Mouse (Mus musculus): ENCODE measurements around the gene Kifc3. TPM values are rescaled to one million over a fixed set of nuclear protein-coding genes. Genes with fewer than 3 reads are reported as not detected.
A peak's percentile ranks its signal among the peaks of the same experiment; 100 is the strongest.

Gene Kifc3
- total and polyA plus RNA-seq, 3 experiments: 10.6 to 19.1 TPM; not detected in 1

- TF ChIP-seq USF1 (IDR thresholded peaks at IDR 0.05; ENCODE audit: low read depth, low read length): no peak
- TF ChIP-seq RCOR1 (IDR thresholded peaks at IDR 0.05; ENCODE audit: low read depth, low read length): no peak
- no peak for TF ChIP-seq MXI1 (IDR thresholded peaks at IDR 0.05; ENCODE audit: low read depth, low read length)
- no peak for TF ChIP-seq MAX (IDR thresholded peaks at IDR 0.05; ENCODE audit: low read length)
- TF ChIP-seq POLR2A (IDR thresholded peaks at IDR 0.05; ENCODE audit: control insufficient read depth in 1 of 2, insufficient read depth in 1 of 2, low read depth in 1 of 2, low read length in 2 of 2, poor library complexity in 1 of 2): no peak
- TF ChIP-seq TCF12 (IDR thresholded peaks at IDR 0.05; ENCODE audit: low read depth, low read length): no peak
- TF ChIP-seq MAFK (IDR thresholded peaks at IDR 0.05; ENCODE audit: borderline replicate concordance, low read depth, low read length): no peak
- Histone ChIP-seq H3K9ac (ENCODE audit: control insufficient read depth, low read depth, low read length, poor library complexity, severe bottlenecking) (no peak overlapping the region), H3K27me3 (ENCODE audit: control insufficient read depth in 1 of 2, insufficient read depth in 2 of 2, low read length in 2 of 2) (peaks cover 0 to 4% of the 10 kb centered on the region in 2 experiments; a peak in 3 of 4 replicates), H3K4me3 (ENCODE audit: control insufficient read depth in 1 of 2, insufficient read depth in 1 of 2, low read depth in 2 of 2, low read length in 2 of 2) (no peak overlapping the region), H3K27ac (ENCODE audit: control insufficient read depth, low read depth, low read length) (no peak overlapping the region), H3K4me1 (ENCODE audit: control insufficient read depth in 1 of 2, insufficient read depth in 2 of 2, low read length in 2 of 2) (no peaks in the 10 kb centered on the region), H3K9me3 (replicated peaks; ENCODE audit: insufficient read depth, low read length) (no peaks in the 10 kb centered on the region), H3K79me2 (ENCODE audit: control insufficient read depth, insufficient read depth, low read length, poor library complexity) (no peaks in the 10 kb centered on the region), H3K36me3 (ENCODE audit: control insufficient read depth in 1 of 2, insufficient read depth in 2 of 2, low read length in 2 of 2) (no peaks in the 10 kb centered on the region)
- DNase-seq (ENCODE audit: low read depth, low spot score): no peak
These were observed 3.3 kb upstream of the Kifc3 start for GRCm38 (mm10) chr8:95205946-95206345.

GRCm38 (mm10) chr8:95204039-95204380 lies 1.4 kb upstream of the Kifc3 start:
- peak; percentile 66 for DNase-seq (ENCODE audit: low read depth, low spot score)
- TF ChIP-seq RAD21 (IDR thresholded peaks at IDR 0.05; ENCODE audit: low read depth, low read length): peak; percentile 97
- no peak for TF ChIP-seq MAX (IDR thresholded peaks at IDR 0.05; ENCODE audit: low read length)
- TF ChIP-seq SMC3 (IDR thresholded peaks at IDR 0.05; ENCODE audit: low read depth, low read length): peak; percentile 89
- TF ChIP-seq CHD2 (IDR thresholded peaks at IDR 0.05; ENCODE audit: low read length): no peak
- TF ChIP-seq MEF2A (IDR thresholded peaks at IDR 0.05; ENCODE audit: extremely low read depth, insufficient replicate concordance, low read depth, low read length, poor library complexity, severe bottlenecking): no peak
- no peak for TF ChIP-seq ETS1 (IDR thresholded peaks at IDR 0.05; ENCODE audit: low read depth, low read length)
- peak; percentile 86 for TF ChIP-seq ZC3H11A (IDR thresholded peaks at IDR 0.05; ENCODE audit: low read depth, low read length)
- TF ChIP-seq MYC (IDR thresholded peaks at IDR 0.05; ENCODE audit: low read depth, low read length): no peak
- TF ChIP-seq BHLHE40 (IDR thresholded peaks at IDR 0.05; ENCODE audit: borderline replicate concordance, low read depth, low read length): no peak
- TF ChIP-seq RCOR1 (IDR thresholded peaks at IDR 0.05; ENCODE audit: low read depth, low read length): no peak
- peak; percentile 87 for TF ChIP-seq MAZ (IDR thresholded peaks at IDR 0.05; ENCODE audit: low read depth, low read length)
- peak; percentile 87 to 99 (median 99) for TF ChIP-seq CTCF (IDR thresholded peaks at IDR 0.05 in 2 of 3, conservative IDR thresholded peaks at IDR 0.05 in 1 of 3; ENCODE audit: control insufficient read depth in 1 of 3, insufficient read depth in 1 of 3, low read depth in 2 of 3, low read length in 3 of 3, poor library complexity in 1 of 3, severe bottlenecking in 1 of 3)
- no peak for TF ChIP-seq UBTF (IDR thresholded peaks at IDR 0.05; ENCODE audit: borderline replicate concordance, insufficient read depth, low read depth, low read length)
- H3K9ac ChIP-seq (ENCODE audit: control insufficient read depth, low read depth, low read length, poor library complexity, severe bottlenecking): no peak overlapping the region
- H3K79me2 ChIP-seq (ENCODE audit: control insufficient read depth, insufficient read depth, low read length, poor library complexity): no peaks in the 10 kb centered on the region
- H3K27me3 ChIP-seq (ENCODE audit: control insufficient read depth in 1 of 2, insufficient read depth in 2 of 2, low read length in 2 of 2): peaks cover 0 to 3% of the 10 kb centered on the region in 2 experiments
- no peaks in the 10 kb centered on the region for H3K4me1 ChIP-seq (ENCODE audit: control insufficient read depth in 1 of 2, insufficient read depth in 2 of 2, low read length in 2 of 2)
- no peak overlapping the region for H3K27ac ChIP-seq (ENCODE audit: control insufficient read depth, low read depth, low read length)
- no peaks in the 10 kb centered on the region for H3K36me3 ChIP-seq (ENCODE audit: control insufficient read depth in 1 of 2, insufficient read depth in 2 of 2, low read length in 2 of 2)
- H3K9me3 ChIP-seq (replicated peaks; ENCODE audit: insufficient read depth, low read length): no peaks in the 10 kb centered on the region
- no peak overlapping the region for H3K4me3 ChIP-seq (ENCODE audit: control insufficient read depth in 1 of 2, insufficient read depth in 1 of 2, low read depth in 2 of 2, low read length in 2 of 2)

All from MEL (cell line).